Mouse (Mus musculus): ENCODE measurements around the gene Zfp512b.
A peak's percentile ranks its signal among the peaks of the same experiment; 100 is the strongest.

The Zfp512b gene

GRCm38 (mm10) chr2:181589732-181590105, 2.9 kb downstream of the Zfp512b start:
- DNase-seq (ENCODE audit: low spot score in 2 of 2), result peak in 1 of 2 experiments; percentile 10

DNA sequence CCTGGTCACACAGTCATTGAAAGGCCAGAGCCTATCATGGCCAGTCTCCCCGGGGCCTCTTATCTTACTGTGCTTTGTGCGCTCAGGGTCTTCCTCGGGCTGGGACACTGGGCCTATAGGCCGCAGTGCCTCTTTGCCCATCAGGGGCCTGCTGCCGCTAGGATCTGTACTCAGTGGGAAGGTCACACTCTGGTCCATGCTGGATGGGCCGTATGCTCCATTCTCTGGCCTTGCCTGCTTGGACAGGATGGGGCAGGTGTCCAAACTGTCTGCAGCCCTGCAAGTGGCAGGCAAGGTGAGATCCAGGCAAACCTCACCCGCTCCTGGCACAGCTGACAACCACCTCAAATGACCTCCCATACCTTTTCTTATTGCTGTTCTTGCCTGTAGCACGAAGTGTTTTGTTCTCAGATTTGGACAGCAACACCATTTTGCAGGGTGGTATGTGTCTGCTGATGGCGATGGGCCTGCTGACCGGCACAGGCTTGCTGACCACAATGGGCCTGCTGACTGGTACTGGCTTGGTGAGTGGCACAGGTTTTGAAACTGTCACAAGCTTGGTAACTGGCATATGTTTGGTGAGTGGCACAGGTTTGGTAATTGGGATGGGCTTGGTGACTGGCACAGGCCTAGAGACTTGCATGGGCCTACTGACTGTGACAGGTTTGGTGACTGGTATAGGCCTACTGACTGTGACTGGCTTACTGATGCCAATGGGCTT, 3.4 kb downstream of the Zfp512b start:
- DNase-seq (ENCODE audit: low spot score in 2 of 2), result peak in 1 of 2 experiments; percentile 4

- DNase-seq (ENCODE audit: low spot score in 2 of 2), result peak in 1 of 2 experiments; percentile 12
These were observed 4.3 kb downstream of the Zfp512b start for GRCm38 (mm10) chr2:181588229-181588780.

- DNase-seq (ENCODE audit: low spot score in 2 of 2), result peak in 1 of 2 experiments; percentile 5
These were observed 4.8 kb downstream of the Zfp512b start for GRCm38 (mm10) chr2:181587796-181588195.

DNA sequence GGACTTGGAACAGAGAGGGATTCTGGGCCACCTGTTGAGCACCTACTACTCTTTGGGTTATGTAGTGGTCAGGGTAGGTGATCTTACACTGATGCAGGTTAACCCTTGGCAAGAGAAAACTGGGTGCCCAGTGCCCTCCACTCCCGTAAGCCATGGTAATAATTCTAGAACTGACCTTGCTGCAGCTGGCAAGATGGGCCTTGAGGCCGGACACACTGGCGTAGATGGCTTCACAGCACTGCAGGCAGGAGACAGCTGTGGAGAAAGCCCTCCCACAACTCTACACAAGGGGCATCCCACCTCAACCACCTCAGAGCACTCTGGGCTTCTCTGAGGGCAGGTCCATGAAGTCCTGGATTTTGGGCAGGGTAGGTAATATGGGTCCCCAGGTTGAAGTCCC, 6.5 kb downstream of the Zfp512b start:
- DNase-seq (ENCODE audit: low spot score in 2 of 2), result no peak

DNA sequence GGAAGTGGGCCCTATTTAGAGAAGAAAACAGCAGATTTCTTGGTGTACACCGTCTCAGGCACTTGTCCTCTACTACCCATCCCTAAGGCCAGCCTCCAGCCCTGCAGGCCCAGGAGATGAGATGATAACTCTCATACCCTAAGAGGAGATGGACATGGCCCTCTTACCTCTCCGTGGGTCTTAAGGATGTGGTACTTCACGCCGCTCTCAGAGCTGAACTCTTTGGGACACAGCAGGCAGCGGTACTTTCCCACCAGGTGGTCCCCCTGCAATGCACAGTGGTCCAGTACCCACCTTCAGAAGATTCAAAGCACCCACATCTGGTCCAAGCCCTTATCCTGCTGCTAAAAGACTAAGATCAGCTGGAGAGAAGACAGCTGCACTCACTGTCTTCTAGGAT, 7.1 kb downstream of the Zfp512b start:
- DNase-seq (ENCODE audit: low spot score in 2 of 2), result no peak

GRCm38 (mm10) chr2:181584411-181584942, 8.1 kb downstream of the Zfp512b start, which contains the start of gene Uckl1:
Gene Uckl1, minus strand, starts transcription at chr2:181584892.
- peak in 1 of 2 experiments; percentile 6 for DNase-seq (ENCODE audit: low spot score in 2 of 2)

GRCm38 (mm10) chr2:181583460-181584257, 8.9 kb downstream of the Zfp512b start:
- DNase-seq (ENCODE audit: low spot score in 2 of 2), result no peak

DNA sequence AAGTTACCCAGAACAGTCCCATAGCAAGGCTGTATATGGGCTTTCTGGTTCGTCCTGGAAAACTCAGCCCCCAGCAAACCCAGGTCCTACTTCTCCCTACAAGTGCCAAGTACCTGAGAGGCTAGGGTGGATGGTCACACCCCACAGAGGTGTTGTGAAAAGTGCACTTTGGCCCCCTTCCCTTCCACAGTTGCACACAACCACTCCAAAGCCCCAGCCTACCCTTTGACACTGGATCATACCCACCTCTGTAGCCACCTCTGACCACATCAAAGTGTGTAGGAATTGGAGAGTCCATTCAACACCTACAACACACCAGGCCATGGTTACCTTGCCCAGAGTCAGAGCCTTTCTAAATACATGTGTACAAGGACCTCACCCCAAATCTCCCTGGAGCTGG, 9.7 kb downstream of the Zfp512b start:
- DNase-seq (ENCODE audit: low spot score in 2 of 2), result peak in 1 of 2 experiments; percentile 5

- peak in 1 of 2 experiments; percentile 13 for DNase-seq (ENCODE audit: low spot score in 2 of 2)
These were observed 10.2 kb downstream of the Zfp512b start for GRCm38 (mm10) chr2:181582358-181582757.

- peak; percentile 73 to 77 for DNase-seq (ENCODE audit: low spot score in 2 of 2)
These were observed 11.0 kb downstream of the Zfp512b start for GRCm38 (mm10) chr2:181581402-181582120.

DNA sequence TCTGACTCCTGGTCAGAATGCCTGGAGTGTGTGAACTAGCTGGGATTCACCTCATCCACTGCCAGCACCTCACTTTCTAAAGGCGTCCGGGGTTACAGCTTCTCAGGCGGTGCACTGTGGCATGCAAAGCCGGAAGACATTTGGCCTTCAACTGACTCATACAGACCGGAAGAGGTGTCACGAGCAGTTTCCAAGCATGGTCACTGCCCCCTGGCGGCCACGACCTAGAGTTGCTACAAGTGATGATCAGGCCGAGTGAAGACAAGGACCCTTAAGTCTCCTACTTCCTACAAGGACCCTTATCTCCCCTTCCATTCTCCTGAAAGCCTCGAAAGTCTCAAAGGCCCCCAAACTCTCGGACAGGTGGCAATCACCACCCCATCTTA, 11.6 kb downstream of the Zfp512b start:
- DNase-seq (ENCODE audit: low spot score in 2 of 2), result peak; percentile 69 to 70

GRCm38 (mm10) chr2:181580131-181580772, 12.4 kb downstream of the Zfp512b start:
- DNase-seq (ENCODE audit: low spot score in 2 of 2), result no peak

DNA sequence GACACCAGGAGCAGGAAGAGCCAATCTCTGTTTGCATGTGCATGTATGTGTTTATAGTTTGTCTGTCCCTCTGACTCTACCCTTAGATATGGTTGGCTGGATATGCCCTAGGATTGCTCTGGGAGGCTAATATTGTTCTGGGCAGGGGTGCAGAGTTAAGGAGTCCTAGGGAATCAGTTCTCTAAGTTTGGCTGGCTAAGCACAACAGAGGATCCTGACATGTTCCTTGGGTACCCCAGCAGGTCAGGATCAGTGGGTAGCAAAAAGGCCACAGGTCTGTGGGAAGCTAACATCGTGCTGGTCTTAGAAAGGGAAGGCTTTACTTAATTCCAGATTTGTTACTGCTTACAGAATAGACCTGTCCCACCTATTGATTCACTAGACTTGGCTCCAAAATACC, 12.9 kb downstream of the Zfp512b start:
- no peak for DNase-seq (ENCODE audit: low spot score in 2 of 2)

GRCm38 (mm10) chr2:181578790-181579618, 13.6 kb downstream of the Zfp512b start:
- DNase-seq (ENCODE audit: low spot score in 2 of 2), result peak in 1 of 2 experiments; percentile 10

DNA sequence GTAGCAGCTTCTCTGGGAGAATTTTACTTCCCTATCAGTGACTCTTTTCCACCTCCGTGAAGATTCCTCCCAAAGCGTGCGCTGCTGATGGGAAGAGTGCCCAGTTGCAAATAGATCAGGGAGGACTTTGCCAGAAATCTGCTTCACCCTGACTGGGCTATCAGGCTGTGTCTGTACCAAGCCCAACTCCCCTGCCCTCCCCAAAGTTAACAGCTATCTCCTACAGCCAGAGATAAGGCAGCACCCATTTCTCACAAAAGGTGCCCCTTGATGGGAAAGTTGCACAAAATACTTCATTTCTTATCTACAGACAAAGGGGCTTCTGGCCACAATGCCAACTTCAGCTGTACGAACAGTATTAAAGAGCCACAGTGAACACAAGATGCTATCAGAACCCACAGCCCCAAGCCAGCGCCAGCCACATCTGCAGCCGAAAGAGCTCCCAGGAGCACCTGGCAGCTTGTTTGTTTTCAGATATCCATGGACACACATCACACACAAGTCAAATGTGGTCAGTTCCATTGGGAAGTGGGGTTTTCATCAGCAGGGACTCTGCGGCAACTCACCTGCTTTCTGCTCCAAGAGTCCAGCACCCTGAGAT, 14.5 kb downstream of the Zfp512b start:
- DNase-seq (ENCODE audit: low spot score in 2 of 2), result peak in 1 of 2 experiments; percentile 8

- DNase-seq (ENCODE audit: low spot score in 2 of 2), result no peak
These were observed 15.5 kb downstream of the Zfp512b start for GRCm38 (mm10) chr2:181577126-181577525.

DNA sequence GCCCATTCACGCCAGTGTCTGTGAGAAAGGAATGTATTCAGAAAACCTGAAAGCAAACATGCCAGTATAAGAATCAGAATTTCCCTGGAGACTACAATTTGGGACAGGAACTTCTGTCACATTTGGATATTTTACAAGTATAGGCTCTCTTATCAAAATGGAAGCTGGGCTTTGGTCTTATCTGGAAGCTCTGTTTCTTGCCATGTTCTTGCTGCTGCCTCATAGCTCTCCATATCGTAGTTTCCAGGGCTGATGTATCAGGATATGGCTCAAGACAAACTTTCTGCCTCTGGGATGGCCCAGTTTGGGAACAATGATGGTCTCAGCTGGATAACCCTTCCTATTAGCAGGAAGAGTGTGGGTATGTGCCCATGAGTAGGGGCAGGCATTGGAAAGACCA, 16.0 kb downstream of the Zfp512b start:
- no peak for DNase-seq (ENCODE audit: low spot score in 2 of 2)

- DNase-seq (ENCODE audit: low spot score in 2 of 2), result no peak
These were observed 17.6 kb downstream of the Zfp512b start for GRCm38 (mm10) chr2:181574921-181575545.
